Mouse (Mus musculus) mouse embryonic stem cell (cell line): Measurements from ENCODE around the gene Celf2.

ENCODE experiments used
- in situ Hi-C, 2 experiments: fragments of 300-500 bp; cut with MboI; formaldehyde crosslinking; loops; 1 replicate in 1 of 2; 3 replicates in 1 of 2; pipeline ENCODE4 v1.14.3; 2019 to 2020; ENCODE audit warnings: low sequenced_read_pairs in 2 of 2, low pct_unique_long_range_greater_than_20kb in 1 of 2, mixed read lengths in 1 of 2; ENCODE audit not compliant: unreplicated experiment in 1 of 2

Gene Celf2

GRCm38 (mm10) chr2:6497636-6498035 lies 1011.7 kb downstream of the Celf2 start:
- in situ Hi-C loops = no loop called here

DNA sequence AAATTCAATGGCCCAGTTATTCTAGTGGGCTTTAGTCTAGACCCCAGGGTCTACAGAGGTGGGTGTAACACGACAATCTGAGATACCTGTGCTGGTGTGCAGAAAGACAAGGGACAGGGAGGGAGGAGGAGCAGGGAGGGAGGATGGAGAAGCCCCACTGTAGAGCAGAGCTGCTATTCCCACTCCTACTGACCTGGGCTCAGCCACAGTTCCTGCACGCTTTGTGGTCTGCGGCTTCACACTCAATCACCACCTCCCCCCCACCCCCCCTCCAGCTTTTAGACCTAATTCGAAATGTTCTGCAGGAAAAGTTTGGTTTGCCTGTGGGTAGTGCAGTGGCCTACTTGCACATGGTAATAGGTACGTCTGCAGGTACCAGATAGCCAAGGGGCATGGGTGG lies 1015.5 kb downstream of the Celf2 start:
- in situ Hi-C loops = no loop called here

- in situ Hi-C loops = no loop called here
Measured at GRCm38 (mm10) chr2:6490870-6491269, 1018.5 kb downstream of the Celf2 start.

- in situ Hi-C loops = no loop called here
Measured at GRCm38 (mm10) chr2:6490076-6490475, 1019.3 kb downstream of the Celf2 start.
